Mouse (Mus musculus): Measurements from ENCODE around the gene Ppcdc.

DNA sequence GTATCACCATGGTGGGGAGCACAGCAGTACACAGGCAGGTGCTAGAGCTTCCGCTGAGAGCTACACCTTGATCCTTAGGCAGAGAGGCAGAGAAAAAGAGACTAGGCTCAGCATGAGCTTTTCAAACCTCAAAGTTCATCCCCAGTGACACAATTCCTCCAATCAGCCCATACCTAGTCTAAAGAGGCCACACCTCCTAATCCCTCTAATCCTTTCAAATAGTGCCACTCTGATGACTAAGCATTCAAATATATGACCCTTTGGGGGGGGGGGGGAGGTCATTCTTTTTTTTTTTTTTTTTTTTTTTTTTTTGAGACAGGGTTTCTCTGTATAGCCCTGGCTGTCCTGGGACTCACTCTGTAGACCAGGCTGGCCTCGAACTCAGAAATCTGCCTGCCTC is 41.2 kb downstream of the Ppcdc start:
- TF ChIP-seq CTCF (IDR thresholded peaks at IDR 0.05; ENCODE audit: control insufficient read depth, insufficient read depth, low read length): no peak
- TF ChIP-seq POLR2A (IDR thresholded peaks at IDR 0.05; ENCODE audit: borderline replicate concordance, control insufficient read depth, low read depth, low read length): no peak

Measured in bone marrow, adult 2 months (tissue).